Mouse (Mus musculus) gastrocnemius, postnatal 36 days (tissue): Measurements from ENCODE around the gene Hist4h4. TPM values are rescaled to one million over a fixed set of nuclear protein-coding genes. Genes with fewer than 3 reads are reported as not detected.
"Not testable (repeated sequence)": the region's sequence is repeated elsewhere in the genome, so short reads cannot be mapped to it uniquely, and the experiment has no call there.

Source experiments
- DNase-seq, 2 experiments: peaks; one replicate each; pipeline ENCODE4 v3.0.0; 2022
- intact Hi-C: fragments of 180-260 bp; cut with DNase I; formaldehyde crosslinking; loops from one replicate; pipeline ENCODE4 v1.15.1; 2025
- total RNA-seq, 2 experiments: library from RNA; stranded (reverse); gene quantifications; 2 replicates each; pipeline ENCODE4 v1.2.3; 2021

Hist4h4 gene
- total RNA-seq, 2 experiments from 2014 or later: 4.8 to 4.9 TPM

- intact Hi-C loops: no loop called here
- no peak for DNase-seq
Measured at GRCm38 (mm10) chr6:136817549-136817948, 13.3 kb upstream of the Hist4h4 start.

- DNase-seq: no peak
- intact Hi-C loops: no loop called here
Measured at GRCm38 (mm10) chr6:136816826-136817225, 12.6 kb upstream of the Hist4h4 start.

- DNase-seq: no peak
- intact Hi-C loops: no loop called here
Measured at GRCm38 (mm10) chr6:136815381-136815780, 11.2 kb upstream of the Hist4h4 start.

- intact Hi-C loops: no loop called here
- DNase-seq: no peak
Measured at GRCm38 (mm10) chr6:136813117-136813516, 8.9 kb upstream of the Hist4h4 start.

- intact Hi-C loops: no loop called here
- no peak for DNase-seq
Measured at GRCm38 (mm10) chr6:136811196-136811595, 7.0 kb upstream of the Hist4h4 start.

DNA sequence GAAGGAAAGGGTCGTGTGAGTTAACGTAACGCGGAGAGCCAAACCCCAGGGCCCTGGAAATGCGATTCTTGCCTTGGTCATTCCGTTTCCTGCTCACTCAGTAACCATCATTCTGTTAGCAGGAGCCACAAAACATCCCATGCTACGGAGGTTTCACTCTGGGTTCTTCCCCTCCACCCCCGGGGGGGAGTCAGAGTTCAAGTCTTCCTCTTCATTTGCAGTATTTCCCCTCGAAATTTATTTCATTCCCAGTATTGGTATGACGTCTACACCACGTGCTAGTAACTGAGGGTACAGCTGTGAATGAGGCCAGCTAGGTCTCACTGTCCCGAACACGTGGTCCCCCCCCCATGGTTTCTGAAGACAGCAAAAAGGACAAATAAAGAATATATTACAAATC, 5.5 kb upstream of the Hist4h4 start:
- no peak for DNase-seq
- intact Hi-C loops: loop anchor here (2.0 kb wide), 1 partner anchor 17 kb away; the partner anchor contains the start of gene BC049715

DNA sequence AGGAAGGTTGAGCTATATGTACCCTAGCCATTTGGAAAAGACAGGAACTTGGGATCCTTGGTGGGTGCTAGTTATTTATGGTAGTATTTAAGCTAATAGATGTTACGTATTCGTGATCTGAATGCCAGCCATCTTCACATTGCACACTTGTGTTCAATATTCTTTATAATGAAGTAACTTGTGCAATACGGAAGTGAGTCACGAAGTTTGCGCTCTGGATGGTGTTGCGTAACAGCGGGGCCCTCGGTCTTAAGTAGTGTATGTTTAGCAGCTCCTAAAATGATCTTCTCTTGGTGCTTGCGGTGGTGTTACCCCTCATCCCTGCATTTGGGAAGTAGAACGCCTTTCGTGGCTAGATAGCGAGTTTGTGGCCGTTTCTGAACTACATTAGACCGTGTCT, 4.9 kb upstream of the Hist4h4 start:
- DNase-seq: no peak
- intact Hi-C loops: loop anchor here (2.0 kb wide), 1 partner anchor 18 kb away; the partner anchor contains the start of gene BC049715

DNA sequence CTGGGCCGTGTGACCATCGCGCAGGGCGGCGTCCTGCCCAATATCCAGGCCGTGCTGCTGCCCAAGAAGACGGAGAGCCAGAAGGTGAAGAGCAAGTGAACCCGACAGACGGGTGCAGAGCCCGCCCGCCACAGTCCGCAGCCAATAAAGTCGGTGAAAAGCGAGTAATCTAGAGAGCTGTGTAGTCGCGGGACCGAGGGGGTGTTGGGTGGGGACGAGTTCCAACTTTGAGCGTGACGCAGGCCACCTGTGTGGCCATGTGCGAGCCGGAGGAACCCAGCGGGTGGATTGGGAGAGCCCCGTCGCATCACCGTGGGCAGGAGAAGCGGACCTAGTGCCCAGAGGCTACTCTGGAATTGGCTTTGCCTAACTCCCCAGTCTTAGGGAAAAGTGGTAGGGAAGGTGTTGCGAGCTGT, 4.4 kb upstream of the Hist4h4 start:
- DNase-seq: no peak
- intact Hi-C loops: loop anchor here (2.0 kb wide), 1 partner anchor 18 kb away; the partner anchor contains the start of gene BC049715

DNA sequence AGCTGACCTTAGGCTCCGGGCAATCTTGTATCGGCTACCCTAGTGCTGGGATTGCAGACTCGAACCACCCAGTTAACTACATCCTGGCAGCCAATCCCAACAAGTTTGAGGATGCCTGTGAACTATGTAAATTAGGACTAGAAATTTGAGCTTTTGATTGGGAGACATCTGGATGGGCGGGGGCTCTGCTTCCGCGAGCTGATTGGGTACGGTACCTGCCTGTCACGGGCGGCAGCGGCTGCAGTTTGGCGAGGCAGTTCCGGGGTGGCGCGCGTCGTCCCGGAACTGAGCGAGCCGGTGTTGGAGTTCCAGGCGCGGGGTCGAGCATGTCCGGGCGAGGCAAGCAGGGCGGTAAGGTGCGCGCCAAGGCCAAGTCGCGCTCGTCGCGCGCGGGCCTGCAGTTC, 3.8 kb upstream of the Hist4h4 start, which contains the start of gene H2afj:
Gene H2afj (plus strand): TSS at position 231 of the 404 bp plus-strand sequence.
- peak; percentile 96 to 100 for DNase-seq
- intact Hi-C loops: loop anchor here (2.0 kb wide), 1 partner anchor 19 kb away; the partner anchor contains the start of gene BC049715

GRCm38 (mm10) chr6:136807395-136808013, 3.3 kb upstream of the Hist4h4 start:
- intact Hi-C loops: loop anchor here (2.0 kb wide), 1 partner anchor 19 kb away; the partner anchor contains the start of gene BC049715

DNA sequence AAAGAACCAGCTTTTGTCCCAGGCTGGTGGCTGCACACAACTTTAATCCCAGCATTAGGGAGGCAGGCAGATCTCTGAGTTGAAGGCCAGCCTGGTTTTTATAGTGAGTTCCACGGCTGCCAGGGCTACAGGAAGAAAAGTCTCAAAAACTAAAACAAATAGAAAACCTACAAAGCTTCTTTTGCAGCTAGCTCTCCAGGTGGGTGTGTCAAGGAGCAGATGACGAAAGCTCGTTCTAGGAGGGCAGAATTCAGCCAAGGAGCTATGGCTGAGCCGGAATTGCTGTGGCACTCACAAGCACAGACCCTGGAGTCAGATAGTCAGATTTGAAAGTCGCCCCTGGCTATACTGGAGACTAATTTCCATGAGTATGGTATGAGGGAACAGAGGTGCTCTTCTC, 2.6 kb upstream of the Hist4h4 start:
- DNase-seq: no peak
- intact Hi-C loops: no loop called here

More at GRCm38 (mm10) chr6:136807395-136808013, 3.3 kb upstream of the Hist4h4 start:
- DNase-seq: no peak

DNA sequence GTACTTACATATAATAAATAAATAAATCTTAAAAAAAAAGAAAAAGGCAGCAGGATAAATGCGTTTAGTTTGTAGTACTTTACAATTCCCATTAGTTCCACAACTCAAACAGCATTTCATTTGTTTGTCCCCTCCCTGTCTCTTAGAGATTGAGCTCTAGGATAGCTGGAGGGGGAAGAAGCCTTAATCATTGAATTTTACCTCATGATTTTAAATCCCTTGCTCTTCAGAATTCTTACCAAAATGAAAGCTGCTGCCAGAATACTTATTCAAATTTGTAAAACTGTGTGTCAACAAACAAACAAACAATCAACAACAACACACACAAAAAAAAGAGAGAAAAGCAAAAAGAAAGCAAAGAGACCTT, 1.2 kb upstream of the Hist4h4 start:
- no peak for DNase-seq
- intact Hi-C loops: no loop called here

- intact Hi-C loops: no loop called here
- no peak for DNase-seq
Measured at GRCm38 (mm10) chr6:136804705-136805408, 642 bp upstream of the Hist4h4 start.

- no peak for DNase-seq
- intact Hi-C loops: no loop called here
Measured at GRCm38 (mm10) chr6:136803093-136803738, 999 bp downstream of the Hist4h4 start.

DNA sequence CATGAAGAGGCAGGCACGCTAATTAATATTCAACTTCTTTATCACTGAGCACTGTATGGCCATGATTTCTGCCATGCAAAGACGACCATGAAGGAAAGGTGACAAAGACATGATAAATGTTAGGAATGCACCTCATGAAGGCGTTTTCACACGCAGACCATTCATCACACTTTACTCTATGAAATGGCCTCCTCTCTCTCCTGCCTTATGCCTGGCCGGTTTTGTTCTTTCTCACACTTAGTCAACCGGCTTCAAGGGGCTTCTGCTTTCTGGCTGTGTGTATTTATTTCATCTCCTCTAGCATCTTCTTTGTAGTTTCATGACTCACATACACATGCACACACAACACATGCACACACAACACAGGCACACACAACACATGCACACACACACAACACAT, 2.9 kb downstream of the Hist4h4 start:
- intact Hi-C loops: no loop called here
- no peak for DNase-seq

DNA sequence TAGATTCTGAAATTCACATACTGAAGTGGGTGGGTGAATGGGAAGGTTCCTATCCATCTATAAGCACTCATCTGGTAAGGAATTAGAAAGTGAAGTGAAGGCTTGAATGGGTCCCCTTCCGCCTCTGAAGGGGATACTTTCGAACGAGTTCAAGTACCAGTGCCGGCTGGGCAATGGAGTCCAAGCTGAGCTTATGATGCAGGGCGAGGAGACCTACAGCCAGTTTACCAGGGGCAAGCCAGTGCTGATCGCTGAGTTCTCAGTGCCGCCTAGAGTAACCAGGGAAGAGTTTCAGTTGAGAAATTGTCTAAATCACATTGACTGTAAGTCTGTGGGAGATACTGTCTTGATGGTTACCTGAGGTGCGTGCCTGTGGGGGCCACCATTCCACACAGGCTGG, 3.5 kb downstream of the Hist4h4 start:
- intact Hi-C loops: no loop called here
- no peak for DNase-seq

DNA sequence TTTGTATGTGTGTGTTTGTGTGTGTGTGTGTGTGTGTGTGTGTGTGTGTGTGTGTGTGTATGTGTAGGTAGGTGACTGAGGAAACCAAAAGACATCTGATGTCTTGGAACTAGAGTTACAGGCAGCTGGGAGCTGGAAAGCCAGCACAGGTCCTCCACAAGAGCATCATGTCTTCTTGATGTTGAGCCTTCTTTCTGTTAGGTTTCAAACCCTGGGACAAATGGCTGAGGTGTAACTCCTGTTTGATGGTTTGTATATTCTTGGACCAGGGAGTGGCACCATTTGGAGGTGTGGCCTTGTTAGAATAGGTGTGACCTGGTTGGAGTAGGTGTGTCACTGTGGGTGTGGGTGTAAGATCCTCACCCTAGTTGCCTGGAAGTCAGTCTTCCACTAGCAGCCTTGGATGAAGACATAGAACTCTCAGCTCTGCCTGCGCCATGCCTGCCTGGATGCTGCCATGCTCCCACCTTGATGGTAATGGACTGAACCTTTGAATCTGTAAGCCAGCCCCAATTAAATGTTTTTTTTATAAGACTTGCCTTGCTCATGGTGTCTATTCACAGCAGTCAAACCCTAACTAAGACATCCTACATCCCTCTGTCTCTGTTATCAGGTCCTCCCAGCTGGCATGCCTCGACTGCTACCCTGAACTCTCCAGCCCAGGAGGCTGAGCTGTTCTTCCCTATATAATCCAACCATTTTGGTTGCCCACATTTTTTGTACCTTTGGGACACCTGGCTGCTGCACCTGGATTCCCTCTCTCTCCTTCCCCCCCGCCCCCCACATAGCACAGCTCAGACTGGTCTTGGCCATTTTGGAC, 6.1 kb downstream of the Hist4h4 start:
- intact Hi-C loops, DNase-seq: not testable (repeated sequence)

- intact Hi-C loops: no loop called here
- no peak for DNase-seq
Measured at GRCm38 (mm10) chr6:136795850-136796249, 8.4 kb downstream of the Hist4h4 start.

DNA sequence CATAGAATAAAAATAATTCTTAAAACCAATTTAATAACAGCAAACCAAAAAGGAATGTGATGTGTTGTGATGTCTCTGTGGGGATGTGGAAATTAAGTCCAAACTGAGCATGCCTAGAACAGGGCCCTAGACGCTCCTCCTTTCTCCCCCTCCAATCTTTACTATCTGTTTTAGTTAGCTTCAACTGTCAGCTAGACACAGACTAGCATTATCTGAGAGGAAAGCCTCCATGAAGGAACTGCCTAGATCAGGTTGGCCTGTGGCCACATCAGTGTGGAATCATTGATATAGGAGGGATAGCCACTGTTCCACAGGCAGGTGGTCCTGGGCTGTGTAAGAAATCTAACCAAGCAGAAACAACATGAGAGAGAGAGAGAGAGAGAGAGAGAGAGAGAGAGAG, 9.1 kb downstream of the Hist4h4 start:
- DNase-seq: no peak
- intact Hi-C loops: no loop called here

GRCm38 (mm10) chr6:136793831-136794525, 10.2 kb downstream of the Hist4h4 start:
- DNase-seq: no peak
- intact Hi-C loops: no loop called here
